Mouse (Mus musculus) neutrophil, adult 5-6 weeks (primary cell): ENCODE data around the gene Abtb2. TPM values are rescaled to one million over a fixed set of nuclear protein-coding genes. Genes with fewer than 3 reads are reported as not detected.
A peak's percentile ranks its signal among the peaks of the same experiment; 100 is the strongest.

Experiments
- ATAC-seq: fragments of 151-379, 151-347 bp; 2 replicates; pipeline ENCODE4 v1.8.0; 2017; ENCODE audit warnings: mild to moderate bottlenecking, moderate TSS enrichment; ENCODE audit not compliant: insufficient number of reproducible peaks, poor library complexity, low FRiP score, severe bottlenecking; ENCODE audit errors: extremely low read depth
- total RNA-seq: library from RNA; stranded (forward); fragments of 200-1000 nt; gene quantifications from 2 replicates; pipeline ENCODE4 v1.2.3, GENCODE M21; 2017

Abtb2 gene
- total RNA-seq, 1 experiment from 2014 or later = 31.3 TPM

DNA sequence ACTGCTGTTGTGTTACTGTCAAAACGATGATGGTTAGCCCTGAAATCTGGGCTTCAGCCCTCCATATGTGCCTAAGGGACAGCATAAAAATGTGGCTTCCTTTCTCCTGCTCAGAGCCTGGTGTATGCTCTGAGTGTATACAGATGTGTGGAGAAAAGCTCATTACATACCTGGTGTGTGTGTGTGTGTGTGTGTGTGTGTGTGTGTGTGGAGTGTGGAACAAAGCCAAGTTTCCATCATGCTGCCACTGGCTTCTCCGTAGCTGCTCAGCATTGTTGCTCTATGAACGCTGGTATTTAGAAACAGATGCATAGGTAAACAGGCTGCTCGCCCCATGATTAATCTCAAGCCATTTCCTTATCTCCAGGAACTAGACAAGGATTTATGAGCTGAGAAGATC, 137.8 kb downstream of the Abtb2 start:
- no peak for ATAC-seq

DNA sequence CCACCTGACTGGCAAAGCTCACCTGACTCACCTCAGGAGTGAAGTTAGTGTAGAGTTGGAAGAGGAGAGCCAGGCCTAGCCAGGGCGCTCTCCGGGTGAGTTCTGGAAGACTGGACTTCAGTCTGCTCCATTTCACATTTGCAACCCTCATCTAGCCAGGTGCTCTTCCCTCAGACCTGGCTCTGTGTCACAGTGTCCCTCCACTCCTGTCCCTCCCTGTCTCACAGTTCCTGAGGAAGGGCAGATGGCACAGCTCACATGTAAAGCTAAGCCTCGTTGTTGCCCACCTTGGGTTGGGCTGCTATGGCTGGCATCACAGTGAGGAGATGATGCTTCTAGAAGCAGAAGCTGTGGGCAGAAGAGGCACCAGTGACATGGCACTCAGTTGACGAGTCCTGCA, 139.7 kb downstream of the Abtb2 start:
- no peak for ATAC-seq

DNA sequence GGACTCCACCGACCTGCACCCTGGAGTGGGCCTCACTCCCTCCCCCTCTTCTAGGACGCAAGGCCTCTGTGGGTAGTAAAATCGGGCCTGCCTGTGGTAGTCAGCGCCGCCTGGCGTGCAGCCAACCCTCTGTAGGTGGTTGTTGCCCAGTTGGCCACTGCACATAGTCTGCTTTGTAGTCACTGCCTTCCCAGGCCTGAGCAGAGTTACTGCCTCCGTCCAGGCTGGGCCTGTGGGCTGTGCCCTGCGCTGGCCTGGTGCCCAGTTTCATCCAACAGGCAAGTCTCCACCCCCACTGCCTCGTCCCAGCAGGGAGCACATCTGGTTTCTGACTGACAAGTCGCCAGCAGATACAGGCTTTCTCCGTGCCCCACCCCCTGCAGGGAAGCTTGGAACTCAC, 140.1 kb downstream of the Abtb2 start:
- ATAC-seq = no peak

DNA sequence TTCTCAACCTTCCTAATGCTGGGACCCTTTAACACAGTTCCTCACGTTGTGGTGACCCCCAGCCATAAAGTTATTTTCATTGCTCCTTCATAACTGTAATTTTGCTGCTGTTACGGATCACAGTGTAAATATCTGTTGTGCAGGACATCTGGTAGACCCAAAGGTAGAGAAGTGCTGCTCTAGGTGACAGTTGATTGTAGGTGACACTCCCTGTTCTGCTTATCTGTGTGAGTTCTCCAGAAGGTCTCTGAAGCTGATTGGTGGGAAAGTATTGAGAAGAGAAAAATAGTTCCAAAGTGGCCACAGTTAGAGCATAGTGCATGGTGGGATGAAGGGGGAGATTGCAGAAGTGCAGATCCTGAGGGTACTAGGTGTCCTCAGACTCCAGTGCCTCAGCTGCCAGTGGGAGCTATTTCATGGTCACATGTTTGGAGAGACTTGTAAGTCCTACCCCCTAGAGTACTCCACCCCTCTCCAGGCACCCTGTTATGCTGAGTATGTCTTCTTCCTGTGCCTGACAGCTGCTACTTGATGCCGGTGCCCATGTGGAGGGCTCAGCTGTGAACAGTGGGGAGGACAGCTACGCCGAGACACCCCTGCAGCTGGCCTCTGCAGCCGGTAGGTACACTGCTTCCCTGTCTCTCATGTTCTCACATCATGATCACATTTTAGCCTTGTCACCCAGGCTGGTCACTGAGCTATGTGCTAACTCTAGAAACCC, 141.1 kb downstream of the Abtb2 start:
- no peak for ATAC-seq

DNA sequence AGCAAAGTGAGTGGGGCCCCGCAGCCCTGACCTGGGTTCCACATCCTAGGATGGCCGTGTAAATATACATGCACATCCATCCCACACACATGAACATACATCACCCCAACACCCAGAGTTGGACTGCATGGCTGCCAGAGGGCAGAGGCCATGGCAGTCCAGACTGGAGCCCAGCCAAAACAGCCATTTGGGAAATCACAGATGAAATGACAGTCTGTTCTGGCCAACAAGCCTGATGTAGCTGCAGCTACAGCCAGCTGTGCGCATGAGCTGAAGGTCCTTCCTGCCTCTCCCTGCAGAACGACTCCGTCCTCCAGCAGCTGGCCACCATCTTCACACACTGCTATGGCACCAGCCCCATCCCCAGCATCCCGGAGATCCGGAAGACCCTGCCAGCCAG, 144.7 kb downstream of the Abtb2 start:
- no peak for ATAC-seq

DNA sequence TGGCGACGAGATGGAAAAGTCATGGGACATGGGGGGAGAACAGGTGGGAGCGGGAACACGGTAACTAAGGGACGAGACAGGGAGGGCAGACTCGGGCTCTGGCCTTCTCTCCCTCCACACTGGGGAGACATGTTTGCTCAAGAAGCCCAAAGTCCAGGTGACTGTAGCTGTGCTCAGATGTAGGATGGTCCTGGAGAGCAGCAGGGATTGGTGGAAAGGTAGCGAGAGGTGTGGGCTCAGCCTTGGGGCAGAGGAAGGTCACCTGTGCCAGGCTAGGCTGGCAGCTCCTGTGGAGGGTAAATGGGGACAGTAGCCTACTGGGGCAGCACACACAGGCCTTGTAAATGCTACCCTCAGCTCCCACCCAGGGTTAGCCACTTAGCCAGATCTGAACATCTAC, 147.7 kb downstream of the Abtb2 start:
- no peak for ATAC-seq

DNA sequence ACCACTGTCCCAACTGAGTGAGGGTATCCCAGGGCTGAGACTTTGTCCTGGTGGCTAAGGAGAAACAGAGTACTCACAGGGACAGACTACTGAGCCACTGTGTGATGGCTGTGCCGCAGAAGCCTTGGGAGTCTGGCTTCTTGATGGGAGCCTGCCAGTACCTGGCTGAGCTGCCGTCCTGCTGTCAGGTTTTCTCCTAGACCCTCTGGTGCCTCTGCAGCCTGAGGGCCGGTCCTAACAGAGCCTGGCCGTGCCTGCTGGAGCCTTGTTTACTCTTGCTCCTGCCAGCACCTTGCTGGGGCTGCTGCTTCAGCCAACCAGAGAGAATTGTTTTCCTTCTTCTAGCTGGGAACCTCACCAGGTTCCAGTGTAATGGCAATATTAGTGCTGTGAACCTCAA, 148.3 kb downstream of the Abtb2 start:
- ATAC-seq = no peak

DNA sequence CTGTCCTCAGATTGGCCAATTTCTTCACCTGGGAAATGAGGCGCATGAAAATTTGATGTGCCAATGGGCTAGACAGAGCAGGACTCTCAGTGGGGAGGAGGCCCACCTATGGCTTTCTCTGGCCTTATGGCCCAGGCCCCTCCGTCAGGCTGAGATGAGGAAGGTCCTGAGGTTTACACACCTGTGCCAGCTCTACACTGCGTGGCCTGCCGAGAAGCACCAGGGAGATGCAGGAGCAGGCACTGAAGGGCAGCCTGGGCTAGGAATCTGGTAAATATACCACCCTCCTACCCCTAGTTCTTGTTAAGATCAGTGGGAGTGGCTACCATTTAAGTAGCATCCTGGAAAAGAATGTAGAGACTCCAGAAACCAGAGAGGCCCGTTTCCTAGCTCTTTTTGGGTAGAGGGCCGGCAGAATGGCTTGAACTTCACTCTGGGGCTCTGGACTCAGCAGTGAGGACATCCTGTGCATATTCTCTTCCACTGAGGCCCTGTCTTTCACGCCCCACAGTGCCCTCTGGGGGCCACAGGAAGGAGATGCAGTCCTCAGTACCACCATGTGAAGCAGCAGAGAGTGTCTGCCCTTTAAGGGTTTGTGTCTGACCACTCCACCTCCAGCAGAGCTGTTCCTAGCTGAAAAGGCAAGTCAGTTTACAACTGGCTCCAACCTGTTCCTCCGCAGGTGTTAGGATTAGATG, 152.6 kb downstream of the Abtb2 start:
- peak; percentile 74 for ATAC-seq

DNA sequence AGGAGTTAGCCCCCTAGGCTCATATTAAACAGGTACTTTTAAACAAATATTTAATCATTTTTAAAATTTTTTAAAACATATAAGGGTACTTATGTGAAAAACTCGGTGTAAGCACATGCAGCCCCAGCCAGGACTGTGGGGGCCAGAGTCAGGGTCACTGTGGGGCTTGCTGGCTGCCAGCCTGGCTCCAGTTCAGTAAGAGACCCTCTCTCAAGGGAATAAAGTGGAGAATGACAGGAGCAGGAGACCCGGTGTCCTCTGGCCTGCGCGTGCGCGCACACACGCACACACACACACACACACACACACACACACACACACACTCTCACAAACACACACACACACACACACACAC, 153.2 kb downstream of the Abtb2 start:
- no peak for ATAC-seq

DNA sequence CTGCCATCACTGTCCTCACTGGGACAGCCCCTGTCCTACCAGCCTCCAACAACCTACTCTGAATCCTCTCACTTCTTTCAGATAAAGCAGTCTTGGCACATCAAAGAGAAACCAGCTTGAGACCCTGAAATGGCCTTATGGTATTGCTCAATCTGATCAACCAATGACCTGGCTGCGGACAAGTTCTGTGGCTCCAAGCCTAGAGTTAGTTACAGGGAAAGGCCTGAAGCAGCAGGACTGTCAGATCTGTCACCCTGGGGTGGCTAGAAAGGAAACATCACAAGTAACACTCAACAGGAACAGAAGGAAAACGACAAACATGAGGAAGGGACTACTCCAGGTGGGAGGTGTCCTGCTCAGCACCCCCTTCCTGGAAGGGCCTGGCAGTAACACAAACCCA, 158.4 kb downstream of the Abtb2 start:
- ATAC-seq = no peak

DNA sequence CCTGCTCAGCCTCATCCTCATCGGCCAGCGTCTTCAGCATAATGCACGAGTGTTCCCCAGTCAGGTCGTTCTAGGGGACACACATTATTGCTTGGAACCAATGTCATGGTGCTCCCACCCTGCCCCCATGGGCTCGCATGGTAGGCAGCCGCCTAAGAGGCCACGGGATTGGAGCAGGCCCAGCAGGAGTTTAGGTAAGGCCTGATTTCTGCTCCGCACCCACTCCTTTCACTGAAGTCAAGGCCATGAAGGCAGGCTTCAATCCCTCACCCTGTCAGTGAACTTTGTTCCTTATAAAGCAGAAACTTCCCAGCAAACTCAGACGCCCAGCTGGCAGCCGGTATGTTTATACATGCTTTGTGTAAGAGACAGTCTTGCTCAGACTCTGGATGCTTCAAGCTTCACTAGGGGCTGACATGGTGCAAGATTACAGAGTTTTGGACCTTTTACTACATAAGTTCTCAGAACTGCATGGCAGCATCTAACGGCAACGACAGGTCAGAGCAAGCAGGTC, 162.0 kb downstream of the Abtb2 start:
- no peak for ATAC-seq

DNA sequence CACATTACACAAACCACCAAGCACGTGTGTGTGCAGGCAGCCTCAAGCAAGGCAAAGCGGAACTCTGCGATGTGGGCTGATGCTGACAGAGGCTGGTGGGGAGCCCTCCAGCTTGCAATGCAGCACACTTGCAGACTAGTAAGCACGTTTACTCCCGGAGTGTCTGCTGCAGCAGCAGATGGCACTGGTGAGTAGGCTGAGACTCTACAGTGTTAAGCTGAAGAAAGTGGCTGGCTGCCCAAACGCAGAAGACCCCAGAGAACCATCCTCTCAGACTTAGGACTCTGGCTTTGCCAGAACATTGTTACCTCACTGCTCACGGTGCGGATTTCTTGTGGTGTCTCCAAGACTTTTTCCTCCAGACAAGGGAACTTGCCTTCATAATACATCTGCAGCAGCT, 164.9 kb downstream of the Abtb2 start:
- ATAC-seq = no peak

DNA sequence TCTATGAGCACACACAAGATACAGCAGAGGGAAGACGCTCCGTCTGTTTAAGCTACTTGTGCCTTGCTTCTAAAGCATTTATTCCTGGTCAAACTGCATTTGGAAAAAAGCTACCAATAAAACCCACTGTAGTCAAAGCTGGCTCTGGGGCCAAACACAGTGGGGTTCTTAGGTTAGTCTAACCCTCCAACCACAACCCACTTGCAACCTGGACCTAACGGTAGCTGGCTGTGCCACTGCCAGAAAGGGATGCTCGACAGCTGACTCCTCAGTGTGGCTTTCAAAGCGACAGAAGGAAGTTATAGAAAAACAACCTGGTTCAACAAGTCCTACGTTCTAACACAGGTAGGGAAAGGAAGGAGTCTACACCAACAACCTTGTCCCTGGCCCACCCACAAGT, 165.3 kb downstream of the Abtb2 start:
- no peak for ATAC-seq

DNA sequence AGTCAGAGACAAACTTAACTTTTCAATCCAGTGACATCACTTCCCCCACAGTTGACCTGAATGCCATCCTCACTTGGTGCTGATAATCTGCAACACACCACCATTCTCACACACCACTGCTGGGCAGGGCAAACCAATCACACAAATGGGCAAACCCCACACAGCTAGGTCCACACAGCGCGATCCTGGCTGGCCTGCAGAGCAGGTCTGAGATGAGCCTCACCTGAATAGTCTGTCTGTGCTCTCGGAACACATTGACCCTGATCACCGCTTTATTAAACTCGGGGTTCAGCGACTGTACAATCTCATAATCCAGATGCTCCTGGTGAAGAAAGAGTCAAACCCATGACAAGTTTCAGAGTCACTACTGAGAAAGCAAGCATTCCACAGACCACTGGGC, 176.7 kb downstream of the Abtb2 start:
- no peak for ATAC-seq

DNA sequence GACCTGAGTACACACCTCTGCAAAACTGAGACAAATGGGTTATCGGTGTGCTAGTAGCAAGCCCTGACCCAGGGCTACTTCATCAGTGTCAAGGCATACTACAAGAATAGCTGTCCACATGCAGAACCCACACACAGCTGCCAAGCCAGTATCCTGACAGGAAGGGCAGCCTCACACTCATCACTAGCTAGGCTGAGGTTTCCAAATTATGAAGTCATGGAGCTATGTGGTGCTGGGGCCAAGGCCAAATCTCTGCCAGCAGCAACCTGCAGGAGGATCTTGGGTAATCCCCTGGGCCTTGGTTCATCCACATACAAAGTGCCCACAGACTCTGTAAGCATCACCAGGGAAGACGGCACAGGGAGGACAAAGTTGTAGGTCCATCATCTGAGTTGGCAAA, 177.4 kb downstream of the Abtb2 start:
- no peak for ATAC-seq

DNA sequence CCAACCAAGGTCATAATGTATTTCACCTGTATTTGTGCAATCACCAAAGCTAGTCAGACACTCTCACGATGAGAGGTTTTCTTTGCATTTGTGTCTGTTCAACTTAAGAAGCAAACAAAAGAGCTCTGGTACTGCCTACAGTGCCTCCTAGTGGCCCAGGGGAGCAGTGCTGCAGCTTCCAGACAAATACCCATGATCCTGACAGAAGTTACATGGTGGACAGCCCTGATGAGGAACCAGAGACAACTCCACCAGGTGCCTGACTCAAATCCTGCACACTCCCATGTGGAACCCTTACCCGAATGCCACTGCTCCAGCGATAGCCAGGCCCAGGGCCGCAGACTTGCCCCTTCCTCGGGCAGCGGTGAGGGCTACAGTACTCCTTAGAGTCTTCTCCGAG, 177.9 kb downstream of the Abtb2 start:
- peak; percentile 62 for ATAC-seq

DNA sequence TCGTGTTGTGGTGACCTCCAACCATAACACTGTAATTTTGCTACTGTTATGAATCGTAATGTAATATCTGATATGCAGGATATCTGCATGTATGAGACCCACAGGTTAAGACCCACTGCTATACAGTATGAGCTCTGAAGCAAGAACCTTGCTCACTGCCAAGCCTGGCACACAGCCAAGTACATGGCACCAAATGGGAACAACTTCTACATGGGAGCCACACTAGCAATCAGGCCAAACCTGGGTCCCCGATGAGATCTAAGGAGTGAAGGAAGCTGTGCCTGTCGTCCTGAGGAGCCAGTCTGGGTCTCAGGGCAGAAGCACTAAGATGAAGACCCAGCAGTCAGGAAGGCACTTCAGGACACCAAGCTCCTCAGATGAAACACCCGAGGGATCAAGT, 179.4 kb downstream of the Abtb2 start:
- no peak for ATAC-seq

DNA sequence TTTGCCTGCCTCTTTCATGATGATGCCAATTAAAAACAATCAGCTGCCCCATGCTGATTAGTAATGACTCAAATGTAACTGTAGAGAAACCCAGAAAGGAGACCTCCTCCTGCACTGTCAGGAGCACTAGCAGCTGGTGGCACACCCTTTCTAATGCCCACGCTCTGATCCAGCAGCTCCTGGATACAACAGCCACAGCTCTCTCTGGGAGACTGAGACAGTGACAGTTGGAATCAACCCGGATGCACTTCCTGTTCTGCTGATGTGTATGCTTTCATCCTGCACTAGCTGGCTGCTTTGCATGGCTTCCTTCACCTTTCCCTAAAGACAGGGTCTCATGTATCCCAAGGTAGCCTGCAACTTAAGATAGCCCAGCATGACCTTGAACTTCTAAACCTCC, 180.0 kb downstream of the Abtb2 start:
- ATAC-seq = no peak

DNA sequence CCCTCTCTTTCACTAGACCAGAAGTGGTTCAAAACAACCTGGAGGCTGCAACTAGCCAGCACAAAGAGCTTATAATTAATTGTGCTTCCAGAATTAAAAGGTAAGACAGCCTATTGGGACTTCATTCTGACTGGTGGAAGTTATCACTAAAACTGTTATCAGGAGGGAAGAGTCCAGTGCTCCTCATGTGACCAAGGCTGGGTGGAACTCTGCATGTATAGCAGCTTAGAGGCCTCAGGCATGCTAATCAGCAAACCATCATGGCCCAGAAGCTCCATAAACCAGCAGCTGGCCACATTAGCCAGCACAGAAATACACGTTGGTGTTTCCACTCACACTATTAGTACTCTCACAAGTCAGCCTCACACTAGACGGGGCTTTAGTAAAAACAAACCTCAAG, 180.7 kb downstream of the Abtb2 start:
- ATAC-seq = no peak

DNA sequence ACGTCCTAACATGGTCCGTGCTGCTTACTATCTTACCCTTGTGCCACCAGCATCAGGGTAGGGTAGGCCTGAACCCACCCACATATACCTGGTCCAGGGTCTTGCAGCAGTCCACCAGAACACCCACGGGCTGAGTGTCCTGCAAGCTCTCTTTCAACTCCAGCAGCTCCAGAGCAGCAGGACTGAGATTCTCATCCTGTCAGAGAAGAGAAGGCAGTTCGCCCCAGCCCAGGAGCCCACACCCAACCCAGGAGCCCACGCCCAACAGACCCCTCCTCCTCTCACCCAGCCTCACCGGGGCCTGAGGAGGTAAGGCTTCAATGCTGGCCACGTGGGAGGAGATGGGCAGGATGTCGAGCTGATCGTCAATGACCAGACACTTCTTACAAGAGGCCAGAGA, 181.8 kb downstream of the Abtb2 start:
- ATAC-seq = no peak

DNA sequence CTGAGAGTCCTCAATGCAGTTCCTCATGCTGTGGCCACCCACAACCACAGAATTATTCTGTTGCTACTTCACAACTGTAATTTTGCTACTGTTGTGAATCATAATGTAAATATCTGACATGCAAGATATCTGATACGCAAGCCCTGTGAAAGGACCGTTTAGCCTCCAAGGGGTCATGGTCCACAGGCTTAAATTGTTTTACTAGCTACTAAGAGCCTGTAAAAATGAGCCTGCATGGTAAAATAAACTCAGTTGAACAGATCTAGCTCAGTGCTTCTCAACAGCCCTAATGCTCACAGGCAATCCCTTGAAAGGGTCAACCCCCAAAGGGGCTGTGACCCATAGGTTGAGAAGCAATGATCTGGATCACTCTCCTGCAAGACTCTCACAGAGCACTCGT, 183.0 kb downstream of the Abtb2 start:
- ATAC-seq = no peak
